Mouse (Mus musculus) lung, adult 2 months (tissue): ENCODE results near the gene Spi1.

Experiments used
- CTCF ChIP-seq: fragments of 200-500 bp; IDR thresholded peaks from 2 replicates; pipeline ENCODE4 v1.5.1; 2011; ENCODE audit warnings: mild to moderate bottlenecking, low read length, control low read depth; ENCODE audit not compliant: insufficient read depth
- POLR2A ChIP-seq: fragments of 200-500 bp; IDR thresholded peaks from 2 replicates; pipeline ENCODE4 v1.6.1; 2011; ENCODE audit warnings: low read depth, mild to moderate bottlenecking, control low read depth, low read length, borderline replicate concordance; ENCODE audit errors: extremely low read depth

- TF ChIP-seq POLR2A, result no peak
- TF ChIP-seq CTCF, result no peak
These were observed 12.7 kb upstream of the Spi1 start for GRCm38 (mm10) chr2:91069306-91070000.
